Mouse (Mus musculus): ENCODE results near the gene Htra2. TPM values are rescaled to one million over a fixed set of nuclear protein-coding genes. Genes with fewer than 3 reads are reported as not detected.

Htra2 gene
- polyA plus RNA-seq, 1 experiment from 2014 or later = 76.6 TPM

MicroRNAs within 50 kb of the gene (microRNA counts, 519-probe panel; counts per million panel counts)
- microRNA mmu-miR-3470a+mmu-miR-3470b = 1,920 counts per million, percentile 14 among the panel's probes with 10 or more counts

Small RNA genes lying within 50 kb of the gene (microRNA-seq; reads per million reads assigned to microRNA genes)
- gene Mir3470a = not detected
- gene Mir7040 = not detected

Other genes with a start within 250 kb of the Htra2 start
- 14.0 TPM in 2 replicates for gene Sema4f, start 115.5 kb downstream of the Htra2 start, polyA plus RNA-seq (2015; fragmentation: Nextera tagmentation; extraction: Ambion mirVana)
- gene M1ap, start 108.4 kb downstream of the Htra2 start, polyA plus RNA-seq (2015; fragmentation: Nextera tagmentation; extraction: Ambion mirVana) = 1.9 and 2.5 TPM in 2 replicates
- gene Dok1, start 21.8 kb downstream of the Htra2 start, polyA plus RNA-seq (2015; fragmentation: Nextera tagmentation; extraction: Ambion mirVana) = 18.3 and 19.6 TPM in 2 replicates
- 21.9 and 23.2 TPM in 2 replicates for gene Loxl3, start 21.1 kb downstream of the Htra2 start, polyA plus RNA-seq (2015; fragmentation: Nextera tagmentation; extraction: Ambion mirVana)
- gene Aup1, start 752 bp downstream of the Htra2 start, polyA plus RNA-seq (2015; fragmentation: Nextera tagmentation; extraction: Ambion mirVana) = 177 and 188 TPM in 2 replicates
- 0.98 and 1.7 TPM in 2 replicates for gene Dqx1, start 2.6 kb upstream of the Htra2 start, polyA plus RNA-seq (2015; fragmentation: Nextera tagmentation; extraction: Ambion mirVana)
- 0.38 and 1.0 TPM in 2 replicates for gene Tlx2, start 15.0 kb upstream of the Htra2 start, polyA plus RNA-seq (2015; fragmentation: Nextera tagmentation; extraction: Ambion mirVana)
- 30.5 and 31.2 TPM in 2 replicates for gene Pcgf1, start 22.6 kb upstream of the Htra2 start, polyA plus RNA-seq (2015; fragmentation: Nextera tagmentation; extraction: Ambion mirVana)
- gene Lbx2, start 31.1 kb upstream of the Htra2 start, polyA plus RNA-seq (2015; fragmentation: Nextera tagmentation; extraction: Ambion mirVana) = 0.31 and 0.87 TPM in 2 replicates
- gene Ccdc142, start 46.3 kb upstream of the Htra2 start, polyA plus RNA-seq (2015; fragmentation: Nextera tagmentation; extraction: Ambion mirVana) = 2.1 and 3.2 TPM in 2 replicates
- gene Gm42688, start 46.3 kb upstream of the Htra2 start, polyA plus RNA-seq (2015; fragmentation: Nextera tagmentation; extraction: Ambion mirVana) = 3.4 TPM in 2 replicates
- gene Mrpl53, start 53.8 kb upstream of the Htra2 start, polyA plus RNA-seq (2015; fragmentation: Nextera tagmentation; extraction: Ambion mirVana) = 128 and 145 TPM in 2 replicates
- gene Mogs, start 60.2 kb upstream of the Htra2 start, polyA plus RNA-seq (2015; fragmentation: Nextera tagmentation; extraction: Ambion mirVana) = 54.5 and 54.8 TPM in 2 replicates
- gene Wbp1, start 66.3 kb upstream of the Htra2 start, polyA plus RNA-seq (2015; fragmentation: Nextera tagmentation; extraction: Ambion mirVana) = 119 and 120 TPM in 2 replicates
- gene Ino80b, start 70.2 kb upstream of the Htra2 start, polyA plus RNA-seq (2015; fragmentation: Nextera tagmentation; extraction: Ambion mirVana) = 13.5 and 15.2 TPM in 2 replicates
- 35.3 and 39.9 TPM in 2 replicates for gene Rtkn, start 80.2 kb upstream of the Htra2 start, polyA plus RNA-seq (2015; fragmentation: Nextera tagmentation; extraction: Ambion mirVana)
- 5.0 and 7.6 TPM in 2 replicates for gene Wdr54, start 101.1 kb upstream of the Htra2 start, polyA plus RNA-seq (2015; fragmentation: Nextera tagmentation; extraction: Ambion mirVana)
- gene 1700003E16Rik, start 101.1 kb upstream of the Htra2 start, polyA plus RNA-seq (2015; fragmentation: Nextera tagmentation; extraction: Ambion mirVana) = 6.2 and 8.1 TPM in 2 replicates
- gene Dctn1, start 110.6 kb upstream of the Htra2 start, polyA plus RNA-seq (2015; fragmentation: Nextera tagmentation; extraction: Ambion mirVana) = 96.7 and 104 TPM in 2 replicates
- 0.84 and 1.2 TPM in 2 replicates for gene Slc4a5, start 164.6 kb upstream of the Htra2 start, polyA plus RNA-seq (2015; fragmentation: Nextera tagmentation; extraction: Ambion mirVana)

Measured in lung, embryonic 15.5 days (tissue).